Mouse (Mus musculus): ENCODE results near the gene Tspan4. TPM values are rescaled to one million over a fixed set of nuclear protein-coding genes. Genes with fewer than 3 reads are reported as not detected.
A peak's percentile ranks its signal among the peaks of the same experiment; 100 is the strongest.

Gene Tspan4
- total RNA-seq, 2 experiments from 2014 or later = 89.1 to 94.4 TPM

DNA sequence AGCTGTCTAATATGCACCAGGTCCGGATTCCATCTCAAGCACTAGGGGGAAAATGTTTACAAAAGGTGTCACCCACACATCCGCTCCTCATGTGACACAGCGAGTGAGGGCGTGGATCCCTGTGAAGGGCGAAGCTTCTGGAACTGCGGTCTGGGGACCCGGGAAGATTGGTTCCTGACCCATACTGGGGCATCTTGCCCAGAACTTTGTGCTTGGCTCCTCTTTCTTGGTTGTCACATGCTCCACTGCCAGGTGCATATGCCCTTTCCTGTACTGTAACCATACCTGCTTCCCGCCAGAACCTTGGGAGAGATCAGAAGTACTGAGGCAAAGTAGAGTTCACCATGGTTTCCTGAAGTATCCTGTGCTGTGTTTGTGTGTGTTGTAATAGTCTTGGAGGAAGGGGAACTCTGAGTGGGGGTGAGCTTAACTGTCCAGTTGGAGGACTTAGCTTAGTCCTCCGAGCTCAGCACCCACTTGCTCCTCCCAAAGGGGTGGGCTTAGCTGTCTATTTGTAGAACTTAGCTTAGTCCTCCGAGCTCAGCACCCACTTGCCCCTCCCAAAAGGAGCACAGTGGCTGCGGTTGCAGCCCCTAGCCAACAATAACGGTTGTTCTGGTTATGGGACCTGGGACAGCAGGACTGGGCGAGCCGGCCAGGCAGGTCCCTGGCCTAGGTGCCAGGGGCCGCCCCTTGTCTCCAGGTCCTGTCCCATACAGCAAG, 14.5 kb upstream of the Tspan4 start, which contains the start of gene Cracr2b:
Gene Cracr2b (plus strand): TSS at position 704 of the 723 bp plus-strand sequence.
- DNase-seq = no peak

DNA sequence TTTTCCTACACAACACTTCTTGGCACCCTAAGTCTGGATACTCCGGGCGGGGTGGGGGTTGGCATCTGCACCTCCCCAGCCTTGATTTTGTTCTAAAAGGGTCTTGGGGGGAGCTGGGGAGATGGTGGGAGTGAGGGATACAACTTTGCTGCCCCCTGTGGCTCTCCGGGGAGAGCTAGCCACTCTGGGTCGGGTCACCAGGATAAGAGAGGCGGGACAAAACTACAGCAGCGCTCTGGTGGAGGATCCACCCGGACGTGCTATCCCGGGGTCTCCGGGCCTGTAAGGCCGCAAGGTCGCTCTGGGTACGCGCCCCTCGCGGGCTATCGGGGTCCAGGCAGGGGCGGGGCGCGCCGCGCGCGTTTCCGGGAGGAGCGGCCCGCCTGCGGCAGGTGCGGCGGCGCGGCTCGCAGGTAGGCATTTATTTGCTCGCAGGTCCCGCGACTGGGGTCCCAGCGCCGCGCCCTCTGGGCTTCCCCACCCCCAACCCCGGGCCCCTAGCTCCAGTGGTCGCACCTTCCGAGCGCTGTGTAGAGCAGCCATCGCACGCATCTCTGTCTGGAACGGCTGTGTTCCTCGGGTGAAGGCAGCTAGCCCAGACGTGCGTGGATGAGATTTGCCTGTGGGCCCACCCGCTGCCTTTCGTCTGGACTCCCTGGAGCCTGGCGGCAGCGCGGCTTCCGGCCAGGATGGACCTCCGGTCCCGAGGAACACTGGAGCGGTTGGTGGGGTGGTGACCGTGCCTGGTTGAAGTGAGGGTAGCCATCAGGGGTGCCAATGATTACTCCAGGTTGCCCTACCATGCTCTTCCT, 13.3 kb upstream of the Tspan4 start:
- peak in 1 of 2 experiments; percentile 61 for DNase-seq

DNA sequence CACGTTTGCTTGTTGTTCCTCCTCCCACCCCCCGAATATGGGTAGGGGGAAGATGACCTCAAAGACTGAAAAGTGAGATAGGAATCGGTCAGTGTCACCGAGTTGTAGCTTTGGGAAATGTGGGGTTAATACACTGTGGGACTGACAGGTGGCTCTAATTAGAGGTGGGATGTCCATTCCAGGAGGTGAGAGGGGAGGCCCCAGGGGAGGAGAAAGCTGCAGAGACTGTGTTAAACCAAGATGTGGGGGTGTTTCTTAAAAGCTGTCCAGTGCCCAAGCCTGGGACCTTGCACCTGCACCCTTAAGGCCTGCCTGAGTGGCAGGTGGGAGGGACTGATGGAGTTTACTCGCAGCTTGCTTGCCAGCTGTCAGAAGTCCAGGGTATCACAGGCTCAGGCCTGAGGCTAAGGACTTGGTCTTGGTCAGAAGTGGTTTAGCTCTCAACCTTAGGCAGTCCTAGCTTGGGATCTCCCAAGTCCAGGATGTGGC, 12.7 kb upstream of the Tspan4 start:
- no peak for DNase-seq

DNA sequence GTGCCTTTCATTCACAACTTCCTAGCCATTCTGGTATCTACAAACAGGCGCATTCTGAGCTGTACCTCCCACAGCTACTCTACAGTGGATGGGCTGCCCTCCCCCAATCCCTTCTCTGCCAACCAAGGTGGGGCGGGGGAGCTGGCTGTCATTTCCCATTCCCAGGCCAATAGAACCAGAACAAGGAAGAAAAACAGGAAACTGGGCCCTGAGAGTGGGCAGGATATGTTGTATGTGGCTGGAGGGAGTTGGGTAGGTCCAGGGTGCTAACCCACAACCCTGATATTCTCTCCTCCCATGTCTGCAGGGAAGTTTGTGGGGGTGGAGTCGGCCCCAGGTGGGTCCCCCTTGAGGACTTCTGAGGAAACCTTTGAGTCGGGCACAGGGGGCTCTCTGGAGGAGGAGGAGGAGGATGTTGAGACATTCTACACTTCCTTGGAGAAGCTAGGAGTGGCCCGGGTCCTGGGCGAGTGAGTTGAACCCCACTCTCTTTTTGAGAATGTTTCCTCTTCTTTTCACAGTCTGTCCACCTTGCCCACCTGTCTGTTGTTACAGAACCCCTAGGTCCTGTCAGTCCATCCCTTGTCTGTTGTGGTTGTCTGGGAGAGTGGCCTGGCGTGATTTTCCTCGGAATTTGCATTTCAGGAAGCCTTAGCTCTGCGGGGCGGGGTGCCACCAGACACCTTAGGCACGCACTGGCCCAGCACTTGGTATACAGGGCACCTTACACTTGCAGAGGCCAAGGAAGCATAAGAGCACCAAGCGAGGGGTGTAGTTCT, 11.0 kb upstream of the Tspan4 start:
- DNase-seq = peak in 1 of 2 experiments; percentile 65

DNA sequence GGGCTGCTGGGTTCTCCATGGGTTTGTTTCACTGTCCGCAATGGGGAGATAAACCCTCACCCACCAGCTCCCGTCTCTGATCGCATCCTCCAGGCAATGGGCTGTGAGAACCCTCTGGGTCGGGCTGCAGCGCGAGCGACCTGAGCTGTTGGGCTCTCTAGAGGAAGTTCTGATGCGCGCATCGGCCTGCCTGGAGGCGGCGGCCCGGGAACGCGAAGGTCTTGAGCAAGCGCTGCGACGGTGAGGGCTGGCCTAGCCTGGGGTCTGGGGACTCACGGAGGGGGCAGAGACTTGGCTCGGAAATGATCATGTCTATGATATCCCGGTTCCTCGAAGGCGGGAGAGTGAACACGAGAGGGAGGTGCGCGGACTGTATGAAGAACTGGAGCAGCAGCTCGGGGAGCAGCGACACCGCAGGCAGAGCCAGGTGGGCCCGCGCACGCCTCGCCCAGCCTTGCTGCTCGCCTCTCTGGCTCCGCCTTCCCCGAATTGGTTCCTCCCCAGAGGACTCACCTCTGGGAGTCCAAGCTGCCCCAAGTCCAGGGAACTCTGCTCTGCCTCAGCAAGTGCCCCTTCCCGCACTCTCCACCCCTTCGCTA, 10.3 kb upstream of the Tspan4 start:
- no peak for DNase-seq

DNA sequence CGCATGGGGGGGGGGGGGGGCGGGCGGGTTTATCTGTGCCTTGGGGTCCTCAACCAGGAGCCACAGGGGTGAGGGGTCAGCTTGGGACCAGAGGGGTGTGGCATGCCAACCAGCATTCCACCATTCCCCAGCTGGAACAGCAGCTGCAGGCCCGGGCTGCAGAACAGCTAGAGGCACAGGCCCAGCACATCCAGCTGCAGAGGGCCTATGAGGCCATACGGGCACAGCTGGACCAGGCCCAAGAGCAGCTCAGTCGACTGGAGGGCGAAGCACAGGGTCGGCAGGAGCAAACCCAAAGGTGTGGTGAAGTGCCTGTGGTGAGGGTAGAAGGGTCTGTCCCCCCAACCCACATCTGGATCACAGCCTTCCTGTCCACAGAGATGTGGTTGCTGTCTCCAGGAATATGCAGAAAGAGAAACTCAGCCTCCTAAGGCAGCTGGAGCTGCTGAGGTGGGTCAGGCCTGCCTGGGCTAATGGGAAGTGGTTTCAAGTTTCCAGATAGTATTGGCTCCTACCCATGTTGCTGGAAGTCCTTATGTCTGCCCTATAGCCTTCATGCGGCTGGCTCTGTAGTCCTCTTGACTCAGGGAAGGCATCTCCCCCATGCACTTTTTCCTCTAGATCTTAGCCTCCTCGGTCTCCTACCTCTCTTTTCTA, 9.5 kb upstream of the Tspan4 start:
- DNase-seq = no peak

DNA sequence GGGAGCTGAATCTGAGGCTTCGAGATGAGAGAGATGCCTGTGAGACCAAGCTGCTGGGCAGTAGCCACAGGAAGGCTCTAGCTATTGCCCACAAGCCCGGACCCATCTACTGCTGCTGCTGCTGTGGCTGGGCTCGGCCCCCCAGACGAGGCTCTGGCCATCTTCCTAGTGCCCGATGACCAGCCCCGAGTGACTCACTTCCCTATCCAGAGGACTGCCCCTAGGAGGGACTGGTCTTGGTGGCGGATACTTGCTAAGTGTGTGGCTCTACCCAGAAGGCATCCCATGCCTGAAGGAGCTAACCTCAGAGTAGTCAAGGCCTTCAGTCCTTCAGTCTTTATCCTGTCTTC, 9.0 kb upstream of the Tspan4 start:
- DNase-seq = peak; percentile 59 to 65

DNA sequence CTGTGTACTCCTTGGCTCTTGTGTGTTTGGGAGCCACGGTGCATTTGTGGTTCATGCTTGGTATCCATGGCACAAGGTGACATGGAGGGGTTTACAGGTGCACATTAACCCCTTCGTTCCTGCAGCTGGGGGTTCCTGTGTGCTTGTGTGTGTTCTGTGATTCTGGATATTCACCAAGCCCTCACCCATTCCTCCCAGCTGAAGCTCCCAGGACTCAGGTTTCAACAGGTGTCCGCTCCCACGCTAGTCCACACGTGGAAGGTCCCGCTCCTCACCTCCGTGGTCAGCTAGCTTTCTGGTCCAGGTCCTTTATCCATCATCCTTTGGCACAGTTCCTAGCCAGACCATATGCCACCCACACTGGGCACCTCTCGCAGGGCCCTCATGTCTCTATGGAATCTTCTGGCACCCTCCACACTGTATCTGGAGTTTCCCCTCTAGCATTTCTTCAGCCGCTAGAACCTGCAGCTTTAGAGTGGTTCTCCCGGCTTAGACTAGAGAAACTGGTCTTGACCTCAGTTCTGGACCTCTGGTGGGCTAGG, 8.4 kb upstream of the Tspan4 start:
- no peak for DNase-seq

DNA sequence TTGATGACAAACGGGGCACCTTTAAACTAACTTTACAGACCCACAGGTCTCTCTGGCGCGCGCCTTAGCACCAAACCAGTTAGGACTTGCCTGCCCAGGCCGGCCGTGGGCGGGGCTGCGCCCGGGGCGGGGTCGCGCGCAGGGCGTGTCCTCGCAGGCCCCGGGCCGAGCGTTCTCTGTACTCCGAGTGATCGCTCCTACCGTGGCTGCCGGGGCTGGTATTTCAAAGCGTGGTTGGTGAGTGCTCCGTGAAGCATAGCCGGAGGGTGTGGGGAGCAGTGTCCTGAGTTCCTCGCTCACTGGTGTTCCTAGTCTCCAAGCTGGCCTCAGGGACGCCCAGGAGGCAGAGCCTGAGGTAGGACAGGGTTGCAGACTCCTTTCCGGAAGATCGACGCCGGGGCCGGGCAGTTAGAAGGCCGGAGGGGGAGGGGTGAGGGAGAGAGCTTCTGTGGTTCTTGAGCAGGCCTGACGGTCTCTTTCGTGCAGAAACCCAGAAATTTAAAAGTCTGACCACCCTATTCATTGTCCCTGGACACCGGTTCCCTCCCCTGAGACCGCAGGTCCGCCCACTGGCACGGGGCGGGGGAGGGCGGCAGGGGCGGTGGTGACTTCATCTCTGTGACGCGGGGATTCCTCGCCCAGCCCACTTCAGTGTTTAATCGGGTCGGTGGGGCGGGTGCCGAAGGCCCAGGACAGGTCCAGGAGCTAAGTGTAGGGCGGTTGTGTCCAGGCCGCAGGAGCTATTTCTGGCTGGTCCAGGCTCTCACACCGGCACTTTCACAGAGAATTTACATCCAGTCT, 7.6 kb upstream of the Tspan4 start, which contains the start of gene Cd151:
Gene Cd151 (plus strand): TSS at position 163 of the 801 bp plus-strand sequence.
- peak; percentile 94 to 97 for DNase-seq

DNA sequence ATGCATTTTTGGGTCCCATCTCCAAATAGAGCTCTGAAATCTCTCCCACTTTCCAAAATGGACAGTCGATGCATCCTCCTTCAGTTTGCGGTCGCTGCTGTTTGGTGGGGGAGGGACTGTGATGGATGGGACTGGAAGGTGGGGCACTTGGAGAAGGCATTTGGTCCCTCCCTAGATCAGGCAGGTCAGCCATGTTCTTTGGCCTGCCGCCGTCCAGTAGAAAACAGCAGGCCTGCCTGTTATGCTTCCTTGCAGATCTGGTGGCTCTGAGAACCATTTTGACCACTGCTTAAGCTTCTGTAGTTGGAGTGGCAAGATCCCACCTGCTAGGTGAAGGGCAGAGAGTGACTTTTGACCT, 6.9 kb upstream of the Tspan4 start:
- peak in 1 of 2 experiments; percentile 65 for DNase-seq

DNA sequence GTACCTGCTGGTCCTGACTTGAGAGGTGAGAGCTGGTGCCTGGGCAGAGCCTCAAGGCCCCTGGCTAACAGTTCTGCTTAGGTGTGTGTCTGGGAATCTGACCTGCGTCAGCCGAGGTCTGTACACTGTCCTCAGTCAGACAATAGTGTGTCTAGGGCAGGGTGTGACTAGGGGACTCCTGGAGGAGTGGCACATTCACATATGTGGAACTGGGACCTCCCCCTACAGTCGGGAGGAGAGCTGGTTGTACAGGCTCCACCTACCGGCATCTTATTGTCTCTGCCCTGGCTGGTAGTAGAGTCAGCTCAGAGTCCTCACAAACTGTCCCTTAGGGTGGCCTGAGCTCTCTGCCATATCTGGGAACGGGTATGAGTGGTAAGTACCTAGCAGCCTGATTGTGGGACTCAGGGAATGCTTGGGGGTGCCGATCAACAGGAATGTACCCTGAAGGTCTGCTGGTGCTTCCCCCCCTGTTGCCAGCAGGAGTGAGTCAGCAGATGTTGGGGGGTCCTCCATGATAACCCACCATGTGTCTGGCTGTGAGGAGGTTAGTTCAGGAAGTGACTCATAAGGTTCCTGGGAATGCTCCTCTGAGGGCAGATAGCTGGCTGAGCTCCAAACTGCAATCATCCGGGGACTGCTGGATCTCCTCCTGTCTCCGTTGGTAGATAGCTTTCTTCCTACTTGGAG, 6.4 kb upstream of the Tspan4 start:
- DNase-seq = peak; percentile 88 to 91

DNA sequence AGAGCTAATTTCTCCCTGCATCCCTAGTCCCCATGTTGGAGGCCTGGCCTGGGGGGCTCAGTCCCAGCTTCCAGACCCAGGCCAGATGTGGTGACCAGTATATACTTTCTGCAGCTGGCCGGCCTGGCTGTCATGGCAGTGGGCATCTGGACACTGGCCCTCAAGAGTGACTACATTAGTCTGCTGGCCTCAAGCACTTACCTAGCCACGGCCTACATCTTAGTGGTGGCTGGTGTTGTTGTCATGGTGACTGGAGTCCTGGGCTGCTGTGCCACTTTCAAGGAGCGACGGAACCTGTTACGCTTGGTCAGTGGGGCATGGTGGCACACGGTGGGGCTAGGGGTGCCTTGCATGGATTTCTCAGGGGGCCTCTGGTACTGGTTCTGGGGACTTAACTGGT, 5.7 kb upstream of the Tspan4 start:
- no peak for DNase-seq

DNA sequence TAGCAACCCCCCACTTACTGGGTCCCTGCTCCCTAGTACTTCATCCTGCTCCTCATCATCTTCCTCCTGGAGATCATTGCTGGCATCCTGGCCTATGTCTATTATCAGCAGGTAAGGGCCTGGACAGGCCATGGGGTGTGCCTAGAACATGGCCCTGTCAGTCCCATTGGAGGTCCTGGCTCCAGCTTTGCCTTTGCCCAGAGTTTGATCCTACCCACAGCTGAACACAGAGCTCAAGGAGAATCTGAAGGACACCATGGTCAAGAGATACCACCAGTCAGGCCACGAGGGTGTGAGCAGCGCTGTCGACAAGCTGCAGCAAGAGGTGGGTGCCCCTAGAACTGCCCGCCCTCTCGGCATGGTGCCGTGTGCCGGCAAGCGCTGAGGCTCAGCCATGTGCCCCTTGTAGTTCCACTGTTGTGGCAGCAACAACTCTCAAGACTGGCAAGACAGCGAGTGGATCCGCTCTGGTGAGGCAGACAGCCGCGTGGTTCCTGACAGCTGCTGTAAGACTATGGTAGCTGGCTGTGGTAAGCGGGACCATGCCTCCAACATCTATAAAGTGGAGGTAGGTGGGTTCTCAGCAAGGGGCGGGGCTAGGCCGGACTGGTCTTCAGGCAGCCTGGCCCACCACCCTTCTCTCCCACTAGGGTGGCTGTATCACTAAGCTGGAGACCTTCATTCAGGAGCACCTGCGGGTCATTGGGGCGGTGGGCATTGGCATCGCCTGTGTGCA, 5.0 kb upstream of the Tspan4 start:
- no peak for DNase-seq

DNA sequence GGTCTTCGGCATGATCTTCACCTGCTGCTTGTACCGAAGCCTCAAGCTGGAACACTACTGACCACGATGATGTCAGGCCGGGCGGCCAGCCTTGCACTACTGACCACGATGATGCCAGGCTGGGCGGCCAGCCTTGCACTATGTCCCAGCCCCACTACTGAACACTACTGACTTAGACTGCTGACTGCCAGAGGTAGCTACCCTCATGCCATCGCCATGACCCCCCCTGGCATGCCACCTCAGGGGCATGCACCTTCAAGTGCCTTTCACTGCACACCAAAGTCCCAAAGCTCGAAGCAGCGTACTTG, 4.4 kb upstream of the Tspan4 start:
- no peak for DNase-seq

DNA sequence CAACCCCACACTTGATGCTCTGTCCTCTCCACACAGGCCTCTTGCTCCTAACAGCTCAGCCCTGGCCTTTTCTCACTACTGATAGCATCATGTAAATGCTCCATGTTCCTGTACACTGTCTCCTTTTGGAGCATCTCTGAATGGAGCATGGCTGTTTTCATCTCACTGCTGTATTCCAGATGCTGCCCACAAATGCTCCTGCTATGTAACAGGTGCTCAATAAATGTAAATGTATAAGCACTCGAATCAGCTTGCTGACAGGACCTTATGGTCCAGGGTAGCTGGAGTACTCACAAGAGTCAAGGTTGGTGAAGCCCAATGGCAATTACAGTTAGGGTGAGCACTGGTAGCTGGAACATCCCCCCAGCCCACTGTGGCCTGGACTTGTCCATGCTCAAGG, 3.8 kb upstream of the Tspan4 start:
- DNase-seq = no peak

DNA sequence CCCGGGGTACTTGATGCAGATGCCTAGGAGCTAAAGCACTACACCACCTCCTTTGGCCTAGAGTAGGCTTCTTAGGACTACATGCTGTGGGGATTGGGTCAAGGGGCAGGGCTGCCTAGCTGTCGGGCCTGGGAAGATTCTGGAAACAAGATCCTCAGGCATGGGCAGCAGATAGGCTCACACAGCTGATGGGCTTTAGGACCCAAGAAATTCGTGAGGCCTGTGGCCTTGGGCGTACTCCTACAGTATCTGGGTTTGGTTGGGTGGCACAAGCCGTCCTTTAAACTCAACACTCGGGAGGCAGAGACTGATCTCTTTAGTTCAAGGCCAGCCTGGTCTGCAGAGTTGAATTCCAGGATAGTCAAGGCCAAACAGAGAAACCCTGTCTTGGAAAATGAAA, 2.8 kb upstream of the Tspan4 start:
- DNase-seq = peak in 1 of 2 experiments; percentile 65

DNA sequence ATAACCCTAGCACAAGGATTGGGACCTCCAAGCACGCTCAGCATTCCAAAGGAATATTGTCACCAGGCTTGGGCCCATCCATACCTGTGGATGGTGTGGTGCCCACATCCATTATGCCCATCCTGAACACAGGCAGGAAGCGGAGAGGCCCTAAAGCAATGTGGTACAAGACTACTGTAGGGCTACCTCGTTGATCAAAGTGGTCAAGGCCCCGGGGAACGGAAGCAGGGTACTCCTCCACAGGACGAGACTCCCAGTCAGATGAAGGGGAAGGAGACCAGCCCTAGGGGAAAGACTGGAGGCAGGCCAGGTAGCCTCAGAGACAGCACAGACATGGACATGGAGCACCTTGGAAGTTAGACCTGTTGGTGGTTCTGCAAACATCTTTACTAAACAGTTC, 2.3 kb upstream of the Tspan4 start:
- no peak for DNase-seq

DNA sequence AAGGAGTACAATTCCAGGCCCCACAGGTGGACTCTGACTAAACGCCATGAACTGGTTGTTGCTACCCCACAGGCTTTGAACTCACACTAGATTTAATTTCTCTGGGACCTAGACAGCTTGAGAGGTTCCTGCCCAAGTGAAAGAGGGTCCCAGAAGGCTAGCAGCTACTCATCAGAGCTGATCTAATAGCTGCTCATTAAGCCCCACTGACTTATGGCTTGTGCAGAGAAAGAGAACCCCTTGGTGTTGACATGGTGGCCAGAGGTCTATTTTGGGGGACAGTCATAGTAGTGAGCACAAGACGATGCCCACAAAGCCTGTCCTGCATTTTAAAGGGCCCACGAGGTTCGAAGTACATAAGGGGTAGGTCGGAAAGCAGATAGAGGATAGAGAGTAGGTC, 880 bp upstream of the Tspan4 start:
- DNase-seq = no peak

DNA sequence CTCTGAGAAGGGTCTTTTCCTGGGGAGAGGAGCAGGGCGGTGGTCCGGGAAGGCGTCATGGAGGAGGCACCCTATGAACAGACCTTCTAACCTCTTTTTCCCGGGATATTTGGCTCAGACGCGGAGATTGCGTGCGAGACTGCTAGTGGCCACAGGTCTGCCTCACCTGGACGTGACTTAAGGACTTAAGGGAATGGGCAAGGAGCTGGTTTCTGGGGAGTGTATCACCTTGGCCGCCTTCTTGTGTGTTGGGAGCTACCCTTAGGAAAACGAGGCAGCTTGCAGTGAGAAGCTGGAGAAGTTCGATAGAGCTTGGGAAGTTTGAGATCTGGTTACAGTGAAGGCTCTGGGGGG, 742 bp downstream of the Tspan4 start:
- no peak for DNase-seq

Measured in adrenal gland, postnatal 36 days (tissue).